Mouse (Mus musculus) spleen, adult 10 weeks (tissue): ENCODE data around the gene Gm45837. TPM values are rescaled to one million over a fixed set of nuclear protein-coding genes. Genes with fewer than 3 reads are reported as not detected.

Experiments used
- polyA plus RNA-seq: library from polyadenylated mRNA; stranded (reverse); fragments of 350-450 nt; fragmentation: Illumina TruSeq; extraction: RNeasy Lipid Tissue Mini Kit (QIAGEN cat#74804); gene quantifications from one replicate; pipeline ENCODE4 v1.2.3, GENCODE M21; 2015; ENCODE audit warnings: low replicate concordance; ENCODE audit not compliant: insufficient read depth

Gene Gm45837
- not detected for polyA plus RNA-seq

DNA sequence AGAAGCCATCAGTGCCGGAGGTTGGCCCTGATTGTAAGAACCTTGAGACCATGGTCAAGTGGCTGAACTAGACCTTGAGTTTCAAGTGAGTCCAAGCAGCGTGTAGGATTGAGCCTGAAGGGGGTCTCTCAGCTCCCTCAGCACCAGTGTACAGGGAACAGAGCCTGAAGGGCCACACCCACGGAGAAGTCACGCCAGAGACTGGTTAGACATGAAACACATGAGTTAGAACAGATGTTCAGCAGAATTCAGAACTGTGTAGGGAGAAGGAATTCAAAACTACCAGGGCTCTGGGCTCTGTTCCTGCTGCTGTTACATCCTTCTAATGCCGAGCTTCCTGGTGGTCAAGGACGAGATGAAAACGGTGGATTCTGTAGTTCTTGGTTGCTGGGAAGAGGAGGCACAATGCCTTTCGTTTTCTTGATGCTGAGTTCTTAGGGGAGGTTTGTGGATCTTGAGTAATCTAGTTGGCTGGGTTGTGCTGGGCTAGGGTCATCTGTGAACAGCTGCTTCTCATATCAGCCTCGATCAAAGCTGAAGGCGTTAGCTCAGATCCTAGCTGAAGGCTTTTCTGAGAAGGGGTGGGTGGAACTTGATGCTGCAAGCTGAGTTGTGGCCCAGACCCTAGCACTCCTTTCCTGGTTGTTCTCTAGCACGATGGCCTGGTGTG lies at the start of gene Gm45837:
Gm45837 (plus strand) TSS at position 620 of the 670 bp plus-strand sequence.

DNA sequence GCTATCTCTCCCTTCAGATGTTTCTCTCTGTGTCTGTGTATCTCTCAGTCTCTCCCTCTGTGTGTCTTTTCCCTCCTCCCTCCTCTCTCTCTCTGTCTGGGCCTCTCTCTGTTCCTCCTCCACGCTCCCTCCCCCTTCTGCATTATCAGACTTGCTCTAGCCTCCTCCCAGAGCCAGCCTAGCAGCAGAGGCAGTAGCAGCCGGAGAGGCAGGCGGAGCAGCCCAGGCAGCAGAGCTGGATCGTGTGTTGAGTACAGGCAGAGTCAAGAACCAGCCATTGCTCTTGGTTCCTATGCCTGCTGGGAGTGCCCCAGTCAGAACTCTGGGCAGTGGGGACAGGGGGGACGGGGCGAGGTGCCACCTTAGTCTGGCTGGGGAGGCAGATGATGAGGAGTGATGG lies 10.8 kb downstream of the Gm45837 start, which contains the start of gene Pde2a:
Pde2a (plus strand) TSS at position 163 of the 400 bp plus-strand sequence.

Other genes starting within 250 kb of the Gm45837 start
- 43.0 TPM for gene Atg16l2, start 108.6 kb upstream of the Gm45837 start, polyA plus RNA-seq
- 14.7 TPM for gene Stard10, start 93.8 kb upstream of the Gm45837 start, polyA plus RNA-seq
- gene Arap1, start 62.8 kb upstream of the Gm45837 start, polyA plus RNA-seq, result 59.7 TPM
- 38.7 TPM for gene Pde2a, start 10.8 kb downstream of the Gm45837 start, polyA plus RNA-seq
- gene Art2b, start 174.7 kb downstream of the Gm45837 start, polyA plus RNA-seq, result 32.3 TPM